Mouse (Mus musculus): ENCODE results near the gene Pcsk5.

GRCm38 (mm10) chr19:17828414-17828813 lies 9.0 kb downstream of the Pcsk5 start:
- no peak for TF ChIP-seq CTCF (IDR thresholded peaks at IDR 0.05; ENCODE audit: borderline replicate concordance, insufficient read depth, low read depth, low read length)
- no peak for TF ChIP-seq POLR2A (IDR thresholded peaks at IDR 0.05; ENCODE audit: borderline replicate concordance, insufficient read depth, low read length)
